Mouse (Mus musculus): ENCODE data around the gene Nrsn2. TPM values are rescaled to one million over a fixed set of nuclear protein-coding genes. Genes with fewer than 3 reads are reported as not detected.
"Not testable (repeated sequence)": the region's sequence is repeated elsewhere in the genome, so short reads cannot be mapped to it uniquely, and the experiment has no call there.

Gene Nrsn2
- polyA plus RNA-seq, 1 experiment from 2014 or later = not detected

GRCm38 (mm10) chr2:152360271-152360775 is 16.1 kb downstream of the Nrsn2 start:
- H3K9me3 ChIP-seq (ENCODE audit: low read length) = no peaks in the 10 kb centered on the region
- TF ChIP-seq EP300 (IDR thresholded peaks at IDR 0.05; ENCODE audit: low read depth) = peak; percentile 81
- TF ChIP-seq CTCF (IDR thresholded peaks at IDR 0.05; ENCODE audit: low read depth) = no peak
- peaks cover 12% of the 10 kb centered on the region for H3K4me1 ChIP-seq (ENCODE audit: insufficient read depth)
- peak overlapping the region; percentile 72 for H3K27ac ChIP-seq (ENCODE audit: low read depth)
- ATAC-seq (peak; percentile 87), DNase-seq (peak; percentile 78)
- H3K4me3 ChIP-seq (ENCODE audit: low read depth, low read length) = no peak overlapping the region
- WGBS (ENCODE audit: insufficient replicate concordance) = 13% methylated on average over 7 of the region's 7 CpGs
- no peak overlapping the region for H3K9ac ChIP-seq (replicated peaks)
- H3K27me3 ChIP-seq (ENCODE audit: insufficient read depth, low read length) = no peaks in the 10 kb centered on the region
- H3K36me3 ChIP-seq (replicated peaks; ENCODE audit: insufficient read depth, low read length) = no peaks in the 10 kb centered on the region
- H3K4me2 ChIP-seq (ENCODE audit: low read depth, low read length) = no peak overlapping the region

GRCm38 (mm10) chr2:152359616-152360015 is 16.8 kb downstream of the Nrsn2 start:
- H3K9ac ChIP-seq (replicated peaks) = no peak overlapping the region; the same call in 1 of the 2 replicates
- H3K4me3 ChIP-seq (ENCODE audit: low read depth, low read length) = no peak overlapping the region
- peak overlapping the region; percentile 72 for H3K27ac ChIP-seq (ENCODE audit: low read depth)
- H3K9me3 ChIP-seq (ENCODE audit: low read length) = no peaks in the 10 kb centered on the region
- H3K27me3 ChIP-seq (ENCODE audit: insufficient read depth, low read length) = no peaks in the 10 kb centered on the region
- TF ChIP-seq EP300 (IDR thresholded peaks at IDR 0.05; ENCODE audit: low read depth) (no peak), CTCF (IDR thresholded peaks at IDR 0.05; ENCODE audit: low read depth) (no peak)
- H3K4me2 ChIP-seq (ENCODE audit: low read depth, low read length) = no peak overlapping the region
- WGBS (ENCODE audit: insufficient replicate concordance) = 46% methylated on average over 5 of the region's 5 CpGs
- ATAC-seq = peak; percentile 2; the same call in 1 of the 2 replicates
- H3K36me3 ChIP-seq (replicated peaks; ENCODE audit: insufficient read depth, low read length) = no peaks in the 10 kb centered on the region
- H3K4me1 ChIP-seq (ENCODE audit: insufficient read depth) = peaks cover 12% of the 10 kb centered on the region
- DNase-seq = no peak

DNA sequence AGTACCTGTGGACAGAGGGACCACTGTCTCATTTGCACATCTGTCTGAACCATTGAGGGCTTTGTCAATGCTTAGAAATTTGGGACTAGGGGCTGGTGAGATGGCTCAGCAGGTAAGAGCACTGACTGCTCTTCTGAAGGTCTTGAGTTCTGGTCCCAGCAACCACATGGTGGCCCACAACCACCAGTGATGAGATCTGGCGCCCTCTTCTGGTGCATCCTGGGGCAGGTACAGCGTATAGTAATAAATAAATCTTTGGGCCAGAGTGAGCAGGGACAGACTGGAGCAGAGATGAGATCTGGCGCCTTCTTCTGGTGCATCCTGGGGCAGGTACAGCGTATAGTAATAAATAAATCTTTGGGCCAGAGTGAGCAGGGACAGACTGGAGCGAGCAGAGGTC is 17.5 kb downstream of the Nrsn2 start:
- H3K27ac ChIP-seq (ENCODE audit: low read depth); DNase-seq; H3K27me3 ChIP-seq (ENCODE audit: insufficient read depth, low read length); H3K4me3 ChIP-seq (ENCODE audit: low read depth, low read length); H3K9me3 ChIP-seq (ENCODE audit: low read length); ATAC-seq; H3K4me2 ChIP-seq (ENCODE audit: low read depth, low read length); H3K36me3 ChIP-seq (replicated peaks; ENCODE audit: insufficient read depth, low read length); H3K9ac ChIP-seq (replicated peaks): not testable (repeated sequence)
- peaks cover 12% of the 10 kb centered on the region for H3K4me1 ChIP-seq (ENCODE audit: insufficient read depth)
- 81% methylated on average over 5 of the region's 5 CpGs for WGBS (ENCODE audit: insufficient replicate concordance)
- TF ChIP-seq CTCF (IDR thresholded peaks at IDR 0.05; ENCODE audit: low read depth) = peak; percentile 57

DNA sequence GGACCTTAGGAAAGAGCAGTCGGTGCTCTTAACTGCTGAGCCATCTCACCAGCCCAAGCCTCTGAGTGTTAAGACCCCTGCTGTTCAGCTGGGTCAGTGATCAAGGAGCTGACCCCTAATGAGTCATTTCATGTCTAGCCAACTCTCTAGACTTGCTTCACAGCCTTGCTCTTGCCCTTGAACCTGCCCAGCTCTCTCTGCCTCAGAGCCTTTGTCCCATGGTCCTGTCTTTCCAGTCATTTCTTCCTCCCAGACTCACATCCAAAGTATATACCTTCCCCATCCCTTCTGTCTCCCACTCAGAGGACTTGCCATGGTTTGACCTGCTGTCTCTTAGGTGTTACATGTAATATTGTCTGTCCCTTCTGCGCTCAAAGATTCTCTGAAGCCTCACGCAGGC is 19.2 kb downstream of the Nrsn2 start:
- ATAC-seq (no peak), DNase-seq (no peak)
- Histone ChIP-seq H3K9me3 (ENCODE audit: low read length) (no peaks in the 10 kb centered on the region), H3K4me2 (ENCODE audit: low read depth, low read length) (no peak overlapping the region), H3K4me3 (ENCODE audit: low read depth, low read length) (no peak overlapping the region), H3K36me3 (replicated peaks; ENCODE audit: insufficient read depth, low read length) (no peaks in the 10 kb centered on the region), H3K27ac (ENCODE audit: low read depth) (no peak overlapping the region), H3K9ac (replicated peaks) (no peak overlapping the region), H3K27me3 (ENCODE audit: insufficient read depth, low read length) (no peaks in the 10 kb centered on the region), H3K4me1 (ENCODE audit: insufficient read depth) (peaks cover 8% of the 10 kb centered on the region)
- WGBS (ENCODE audit: insufficient replicate concordance) = 87% methylated on average over 3 of the region's 3 CpGs
- no peak for TF ChIP-seq CTCF (IDR thresholded peaks at IDR 0.05; ENCODE audit: low read depth)
- no peak for TF ChIP-seq EP300 (IDR thresholded peaks at IDR 0.05; ENCODE audit: low read depth)

DNA sequence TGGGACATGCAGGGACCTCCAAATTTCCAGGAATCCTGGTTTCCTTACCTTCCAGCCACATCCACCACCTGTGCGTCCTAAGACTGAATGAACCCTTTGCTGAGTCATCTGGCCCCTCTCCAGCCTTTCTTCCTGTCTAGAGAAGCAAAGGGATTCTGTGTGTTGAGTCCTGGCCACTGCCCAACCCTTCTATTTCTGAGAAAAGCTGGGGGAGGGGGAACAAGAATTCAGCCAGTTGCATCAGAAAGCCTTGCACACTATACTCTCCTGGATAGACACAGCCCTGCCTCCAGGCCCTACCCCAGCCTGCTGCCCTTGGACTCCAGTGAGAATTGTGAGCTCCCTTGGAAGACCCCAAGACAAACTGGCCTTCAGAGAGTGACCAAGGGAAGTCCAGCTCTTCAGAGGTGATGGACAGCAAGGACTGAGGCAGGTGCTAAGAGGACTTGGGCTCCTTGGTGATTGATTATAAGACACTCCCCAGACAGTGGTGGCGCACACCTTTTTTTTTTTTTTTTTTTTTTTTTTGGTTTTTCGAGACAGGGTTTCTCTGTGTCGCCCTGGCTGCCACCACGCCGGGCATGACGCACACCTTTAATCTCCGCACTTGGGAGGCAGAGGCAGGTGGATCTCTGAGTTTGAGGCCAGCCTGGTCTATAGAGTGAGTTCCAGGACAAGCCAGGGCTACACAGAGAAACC is 26.4 kb downstream of the Nrsn2 start:
- Histone ChIP-seq H3K4me2 (ENCODE audit: low read depth, low read length) (no peak overlapping the region), H3K4me1 (ENCODE audit: insufficient read depth) (peaks cover 20% of the 10 kb centered on the region), H3K27ac (ENCODE audit: low read depth) (peak overlapping the region; percentile 1; the same call in 1 of the 2 replicates), H3K4me3 (ENCODE audit: low read depth, low read length) (no peak overlapping the region), H3K36me3 (replicated peaks; ENCODE audit: insufficient read depth, low read length) (no peaks in the 10 kb centered on the region), H3K27me3 (ENCODE audit: insufficient read depth, low read length) (no peaks in the 10 kb centered on the region), H3K9me3 (ENCODE audit: low read length) (no peaks in the 10 kb centered on the region), H3K9ac (replicated peaks) (no peak overlapping the region)
- ATAC-seq (peak; percentile 63), DNase-seq (peak; percentile 48)
- 80% methylated on average over 8 of the region's 8 CpGs for WGBS (ENCODE audit: insufficient replicate concordance)
- 0 out of 2 replicates have a peak, but pooled peaks have one; percentile 40 for TF ChIP-seq EP300 (IDR thresholded peaks at IDR 0.05; ENCODE audit: low read depth)
- no peak for TF ChIP-seq CTCF (IDR thresholded peaks at IDR 0.05; ENCODE audit: low read depth)

DNA sequence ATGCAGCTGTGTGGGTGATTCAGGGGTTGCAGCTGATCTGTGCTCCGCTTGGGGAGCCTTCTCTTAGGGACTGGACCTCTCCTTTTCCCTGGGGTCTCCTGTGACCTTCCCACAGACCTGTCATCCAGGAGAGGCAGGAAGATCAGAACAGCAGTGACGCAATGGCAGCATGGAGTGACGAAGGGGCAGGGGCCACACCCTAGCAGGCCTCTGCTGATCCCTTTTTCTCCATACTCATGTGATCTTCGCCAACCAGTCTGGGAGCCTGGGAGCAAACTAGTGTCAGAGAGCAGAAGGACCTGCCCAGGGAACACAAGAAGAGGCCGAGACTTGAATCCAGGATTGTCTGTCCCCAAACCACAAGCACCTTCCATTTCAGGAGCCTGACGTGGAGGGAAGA is 27.2 kb downstream of the Nrsn2 start:
- Histone ChIP-seq H3K4me1 (ENCODE audit: insufficient read depth) (peaks cover 26% of the 10 kb centered on the region), H3K9me3 (ENCODE audit: low read length) (no peaks in the 10 kb centered on the region), H3K4me2 (ENCODE audit: low read depth, low read length) (no peak overlapping the region), H3K36me3 (replicated peaks; ENCODE audit: insufficient read depth, low read length) (no peaks in the 10 kb centered on the region), H3K27me3 (ENCODE audit: insufficient read depth, low read length) (no peaks in the 10 kb centered on the region), H3K9ac (replicated peaks) (no peak overlapping the region), H3K4me3 (ENCODE audit: low read depth, low read length) (no peak overlapping the region), H3K27ac (ENCODE audit: low read depth) (peak overlapping the region; percentile 1; the same call in 1 of the 2 replicates)
- no peak for DNase-seq
- 74% methylated on average over 6 of the region's 6 CpGs for WGBS (ENCODE audit: insufficient replicate concordance)
- no peak for ATAC-seq
- no peak for TF ChIP-seq CTCF (IDR thresholded peaks at IDR 0.05; ENCODE audit: low read depth)
- no peak for TF ChIP-seq EP300 (IDR thresholded peaks at IDR 0.05; ENCODE audit: low read depth)

Data from liver, postnatal 0 days (tissue).